Comparison of ENCODE assay signal across 8 mouse cellular contexts in genomic region chr13:34993983-34994811, GRCm38 (mm10). TPM values are rescaled to one million over a fixed set of nuclear protein-coding genes. Genes with fewer than 3 reads are reported as not detected.
DNase-seq lines count a peak whose midpoint lies in the region; ATAC-seq lines count a peak whose summit lies in the region.

No protein-coding gene starts in this region.

- peak overlapping the region; percentile 55 for H3K27ac ChIP-seq in hindbrain, embryonic 11.5 days (ENCODE audit: low read depth, low read length)

- 2% methylated on average over 33 of the region's 33 CpGs for WGBS in hindbrain, embryonic 11.5 days

- DNase-seq in Muller cell, postnatal 12 days (ENCODE audit: inconsistent ontology term), result peak; percentile 98
- peak; percentile 95 for DNase-seq in cerebellum, adult 9-11 months
- peak; percentile 83 to 90 for DNase-seq in frontal cortex, adult 2 months (ENCODE audit: extremely low spot score in 1 of 2, low spot score in 1 of 2)
- peak; percentile 95 for DNase-seq in hindbrain, embryonic 11.5 days (ENCODE audit: low spot score)
- DNase-seq in layer of hippocampus, postnatal 10 days (ENCODE audit: low spot score in 2 of 2), result peak; percentile 87 to 91
- peak; percentile 98 for DNase-seq in lung, postnatal 10 days
- peak; percentile 96 for DNase-seq in ovary, postnatal 36 days (ENCODE audit: low spot score)
- DNase-seq in thymus, postnatal 25 days, result peak; percentile 92

- H3K4me1 ChIP-seq in hindbrain, embryonic 11.5 days (replicated peaks; ENCODE audit: control insufficient read depth, insufficient read depth, low read length), result no peaks in the 10 kb centered on the region

- ATAC-seq in hindbrain, embryonic 11.5 days (ENCODE audit: low FRiP score), result peak; percentile 99

- H3K4me3 ChIP-seq in hindbrain, embryonic 11.5 days (ENCODE audit: low read depth, low read length), result peak overlapping the region; percentile 48

- no peaks in the 10 kb centered on the region for H3K36me3 ChIP-seq in hindbrain, embryonic 11.5 days (ENCODE audit: control insufficient read depth, insufficient read depth, low read length)

- peak overlapping the region; percentile 67 for H3K9ac ChIP-seq in hindbrain, embryonic 11.5 days (ENCODE audit: low read depth, low read length)

- no peaks in the 10 kb centered on the region for H3K27me3 ChIP-seq in hindbrain, embryonic 11.5 days (ENCODE audit: control insufficient read depth, insufficient read depth, low read length)

- H3K4me2 ChIP-seq in hindbrain, embryonic 11.5 days (replicated peaks; ENCODE audit: low read depth, low read length), result peak overlapping the region; percentile 46

- H3K9me3 ChIP-seq in hindbrain, embryonic 11.5 days (ENCODE audit: control insufficient read depth, low read length), result no peaks in the 10 kb centered on the region

RNA-seq across cellular contexts. Expression of gene Eci3, which starts 30.6 kb away (rescaled TPM):
- polyA plus RNA-seq in frontal cortex, adult 2 months (2012; rRNA removed), result 0.30 and 0.44 TPM in 2 replicates
- polyA plus RNA-seq in hindbrain, embryonic 11.5 days (2014; fragmentation: Nextera tagmentation; extraction: Ambion mirVana), result 0.85 and 1.2 TPM in 2 replicates
- total RNA-seq in layer of hippocampus, postnatal 10 days (2021), result 1 to 10 TPM in 1 of 2 experiments, under 1 TPM in 1; 0.98 to 1.5 TPM

RNA-seq across cellular contexts. Expression of gene Eci2, which starts 32.7 kb away (rescaled TPM):
- polyA plus RNA-seq in frontal cortex, adult 2 months (2012; rRNA removed), result 62.7 and 68.7 TPM in 2 replicates
- 124 and 128 TPM in 2 replicates for polyA plus RNA-seq in hindbrain, embryonic 11.5 days (2014; fragmentation: Nextera tagmentation; extraction: Ambion mirVana)
- 10 to 100 TPM; 58.7 to 58.9 TPM for total RNA-seq in layer of hippocampus, postnatal 10 days (2021)

Comparison
In these comparisons a context has a peak if more than half of its experiments do, and no peak if none do; other contexts are left out.
1. Peak in every context shown above with its lines: DNase-seq, ATAC-seq, H3K4me3 ChIP-seq and H3K27ac ChIP-seq.